Mouse (Mus musculus) heart, adult 2 months (tissue): ENCODE results near the gene Olfr221. TPM values are rescaled to one million over a fixed set of nuclear protein-coding genes. Genes with fewer than 3 reads are reported as not detected.

Experiments
- DNase-seq, 2 experiments: peaks; one replicate each; pipeline ENCODE4 v3.0.0; 2021
- H3K27ac ChIP-seq: fragments of 200-600 bp; 2 replicates; pipeline ENCODE4 v1.8.1; 2022
- H3K27me3 ChIP-seq: fragments of 200-500 bp; 2 replicates; pipeline ENCODE4 v1.6.1; 2012; ENCODE audit warnings: mild to moderate bottlenecking, low read length, inconsistent platforms, mixed read lengths; ENCODE audit not compliant: control insufficient read depth, insufficient read depth
- H3K36me3 ChIP-seq: fragments of 200-500 bp; 2 replicates; pipeline ENCODE4 v1.6.1; 2012; ENCODE audit warnings: low read length, inconsistent platforms; ENCODE audit not compliant: control insufficient read depth, insufficient read depth
- H3K4me1 ChIP-seq: fragments of 200-500 bp; 2 replicates; pipeline ENCODE4 v1.6.1; 2011; ENCODE audit warnings: low read length; ENCODE audit not compliant: control insufficient read depth, insufficient read depth
- H3K4me3 ChIP-seq: fragments of 200-600 bp; 2 replicates; pipeline ENCODE4 v1.8.1; 2022
- H3K79me2 ChIP-seq: fragments of 200-500 bp; replicated peaks from 2 replicates; pipeline ENCODE4 v1.6.1; 2012; ENCODE audit warnings: mild to moderate bottlenecking, inconsistent platforms, low read length, moderate library complexity, mixed read lengths; ENCODE audit not compliant: control insufficient read depth, insufficient read depth
- H3K9ac ChIP-seq: fragments of 200-500 bp; 2 replicates; pipeline ENCODE4 v1.6.1; 2012; ENCODE audit warnings: low read depth, mild to moderate bottlenecking, control low read depth, inconsistent platforms, low read length, mixed read lengths
- CTCF ChIP-seq: fragments of 200-600 bp; IDR thresholded peaks from 2 replicates; pipeline ENCODE4 v1.8.1; 2022; ENCODE audit warnings: antibody characterized with exemption, mild to moderate bottlenecking, moderate library complexity
- EP300 ChIP-seq: fragments of 200-500 bp; IDR thresholded peaks from 2 replicates; pipeline ENCODE4 v1.6.1; 2011; ENCODE audit warnings: low read depth, low read length, control low read depth; ENCODE audit not compliant: insufficient read depth
- POLR2A ChIP-seq: fragments of 200-500 bp; IDR thresholded peaks from 2 replicates; pipeline ENCODE4 v1.6.1; 2011; ENCODE audit warnings: mild to moderate bottlenecking, low read depth, low read length, control low read depth; ENCODE audit not compliant: insufficient read depth
- WGBS: fragments of 180-500 bp; shearing (Covaris S2); methylation state at CpG from one replicate; pipeline ENCODE4 v1.1.7; 2018; 5-methylcytosine and 5-hydroxymethylcytosine counted together
- intact Hi-C: fragments of 180-260 bp; cut with DNase I; formaldehyde crosslinking; loops from one replicate; pipeline ENCODE4 v1.15.1; 2025
- polyA plus RNA-seq: library from polyadenylated mRNA; depleted of rRNA; stranded (reverse); fragments of >200 nt; gene quantifications from 2 replicates; pipeline ENCODE4 v1.2.3, GENCODE M21; 2012
- total RNA-seq, 2 experiments: library from RNA; stranded (reverse); gene quantifications; 2 replicates each; pipeline ENCODE4 v1.2.3; 2021

Gene Olfr221
- total and polyA plus RNA-seq, 3 experiments = not detected

- H3K4me3 ChIP-seq = no peak overlapping the region
- H3K27me3 ChIP-seq = no peaks in the 10 kb centered on the region
- TF ChIP-seq POLR2A (no peak), EP300 (no peak), CTCF (no peak)
- H3K27ac ChIP-seq = no peak overlapping the region
- WGBS = 88% methylated on average over 6 of the region's 6 CpGs
- no peak for DNase-seq
- H3K4me1 ChIP-seq = no peaks in the 10 kb centered on the region
- no peaks in the 10 kb centered on the region for H3K79me2 ChIP-seq
- H3K9ac ChIP-seq = no peak overlapping the region
- H3K36me3 ChIP-seq = no peaks in the 10 kb centered on the region
- intact Hi-C loops = no loop called here
Observed at GRCm38 (mm10) chr14:52035926-52036325, 6.3 kb downstream of the Olfr221 start.

GRCm38 (mm10) chr14:52026342-52026741, 15.9 kb downstream of the Olfr221 start:
- no peak for DNase-seq

GRCm38 (mm10) chr14:52024133-52024532, 18.1 kb downstream of the Olfr221 start:
- Histone ChIP-seq H3K79me2 (no peaks in the 10 kb centered on the region), H3K9ac (no peak overlapping the region), H3K4me1 (peaks cover 7% of the 10 kb centered on the region), H3K27me3 (no peaks in the 10 kb centered on the region), H3K36me3 (no peaks in the 10 kb centered on the region), H3K27ac (no peak overlapping the region), H3K4me3 (no peak overlapping the region)
- 69% methylated on average over 2 of the region's 2 CpGs for WGBS
- intact Hi-C loops = no loop called here
- TF ChIP-seq CTCF = no peak
- DNase-seq = no peak

More at GRCm38 (mm10) chr14:52026342-52026741, 15.9 kb downstream of the Olfr221 start:
- no peak for TF ChIP-seq EP300
- no peak for TF ChIP-seq POLR2A
- TF ChIP-seq CTCF = no peak
- Histone ChIP-seq H3K79me2 (no peaks in the 10 kb centered on the region), H3K4me1 (peaks cover 5% of the 10 kb centered on the region), H3K27me3 (no peaks in the 10 kb centered on the region), H3K4me3 (no peak overlapping the region), H3K27ac (no peak overlapping the region), H3K36me3 (no peaks in the 10 kb centered on the region), H3K9ac (no peak overlapping the region)
- 75% methylated on average over 4 of the region's 4 CpGs for WGBS
- intact Hi-C loops = no loop called here

- WGBS = 4% methylated on average over 23 of the region's 23 CpGs
- H3K4me1 ChIP-seq = peaks cover 9% of the 10 kb centered on the region
- no peaks in the 10 kb centered on the region for H3K79me2 ChIP-seq
- TF ChIP-seq POLR2A = peak; percentile 74
- peak; percentile 52; the same call in 1 of the 2 replicates for TF ChIP-seq EP300
- peak; percentile 90 for TF ChIP-seq CTCF
- intact Hi-C loops = loop anchor here (1.0 kb wide), 1 partner anchor 120 kb away; no protein-coding TSS in a partner anchor
- peak overlapping the region; percentile 47 for H3K4me3 ChIP-seq
- H3K36me3 ChIP-seq = no peaks in the 10 kb centered on the region
- no peaks in the 10 kb centered on the region for H3K27me3 ChIP-seq
- peak overlapping the region; percentile 72 for H3K27ac ChIP-seq
- peak; percentile 86 to 88 for DNase-seq
- peak overlapping the region; percentile 28 for H3K9ac ChIP-seq
Observed at GRCm38 (mm10) chr14:52022709-52023459, 19.4 kb downstream of the Olfr221 start.

GRCm38 (mm10) chr14:52022244-52022708, 20.0 kb downstream of the Olfr221 start:
- intact Hi-C loops = no loop called here
- peak overlapping the region; percentile 47; the same call in 1 of the 2 replicates for H3K4me3 ChIP-seq

GRCm38 (mm10) chr14:52021568-52022212, 20.6 kb downstream of the Olfr221 start:
- intact Hi-C loops = no loop called here
- Histone ChIP-seq H3K4me3 (no peak overlapping the region), H3K36me3 (no peaks in the 10 kb centered on the region), H3K4me1 (peaks cover 9% of the 10 kb centered on the region), H3K27ac (no peak overlapping the region), H3K79me2 (no peaks in the 10 kb centered on the region), H3K9ac (no peak overlapping the region), H3K27me3 (no peaks in the 10 kb centered on the region)
- WGBS = 93% methylated on average over 8 of the region's 8 CpGs
- TF ChIP-seq POLR2A (no peak), EP300 (no peak), CTCF (no peak)
- DNase-seq = no peak

More at GRCm38 (mm10) chr14:52022244-52022708, 20.0 kb downstream of the Olfr221 start:
- Histone ChIP-seq H3K27me3 (no peaks in the 10 kb centered on the region), H3K36me3 (no peaks in the 10 kb centered on the region), H3K79me2 (no peaks in the 10 kb centered on the region), H3K9ac (no peak overlapping the region), H3K4me1 (peaks cover 9% of the 10 kb centered on the region), H3K27ac (peak overlapping the region; percentile 72)
- TF ChIP-seq POLR2A (no peak), CTCF (no peak), EP300 (no peak)
- no peak for DNase-seq
- WGBS = 67% methylated on average over 3 of the region's 3 CpGs
